Mouse (Mus musculus) heart, postnatal 36 days (tissue): ENCODE data around the gene Mepce. TPM values are rescaled to one million over a fixed set of nuclear protein-coding genes. Genes with fewer than 3 reads are reported as not detected.
"Not testable (repeated sequence)": the region's sequence is repeated elsewhere in the genome, so short reads cannot be mapped to it uniquely, and the experiment has no call there.

ENCODE experiments used
- DNase-seq, 2 experiments: peaks; one replicate each; pipeline ENCODE4 v3.0.0; 2021 to 2022
- intact Hi-C: fragments of 180-260 bp; cut with DNase I; formaldehyde crosslinking; loops from one replicate; pipeline ENCODE4 v1.15.1; 2025
- total RNA-seq, 2 experiments: library from RNA; stranded (reverse); gene quantifications; 2 replicates each; pipeline ENCODE4 v1.2.3; 2021

The Mepce gene
- total RNA-seq, 2 experiments from 2014 or later: 25.6 to 35.3 TPM

DNA sequence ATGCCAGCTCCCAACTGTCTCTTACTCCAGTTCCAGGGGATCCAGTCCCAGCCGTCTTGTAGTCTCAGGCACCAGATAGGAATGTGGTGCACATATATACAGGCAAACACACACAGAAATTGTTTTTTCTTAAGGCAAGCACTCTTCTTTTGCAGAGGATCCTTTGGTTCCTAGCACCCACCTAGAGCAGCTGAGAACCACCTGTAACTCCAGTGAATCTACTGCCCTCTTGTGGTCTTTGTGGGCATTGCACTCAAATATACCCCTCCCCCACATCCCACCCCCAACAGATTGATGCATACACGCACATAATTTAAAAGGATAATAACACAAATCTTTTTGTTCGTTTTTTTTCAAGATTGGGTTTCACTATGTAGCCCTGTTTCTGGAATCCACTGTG lies 21.2 kb downstream of the Mepce start:
- intact Hi-C loops: no loop called here
- no peak for DNase-seq

DNA sequence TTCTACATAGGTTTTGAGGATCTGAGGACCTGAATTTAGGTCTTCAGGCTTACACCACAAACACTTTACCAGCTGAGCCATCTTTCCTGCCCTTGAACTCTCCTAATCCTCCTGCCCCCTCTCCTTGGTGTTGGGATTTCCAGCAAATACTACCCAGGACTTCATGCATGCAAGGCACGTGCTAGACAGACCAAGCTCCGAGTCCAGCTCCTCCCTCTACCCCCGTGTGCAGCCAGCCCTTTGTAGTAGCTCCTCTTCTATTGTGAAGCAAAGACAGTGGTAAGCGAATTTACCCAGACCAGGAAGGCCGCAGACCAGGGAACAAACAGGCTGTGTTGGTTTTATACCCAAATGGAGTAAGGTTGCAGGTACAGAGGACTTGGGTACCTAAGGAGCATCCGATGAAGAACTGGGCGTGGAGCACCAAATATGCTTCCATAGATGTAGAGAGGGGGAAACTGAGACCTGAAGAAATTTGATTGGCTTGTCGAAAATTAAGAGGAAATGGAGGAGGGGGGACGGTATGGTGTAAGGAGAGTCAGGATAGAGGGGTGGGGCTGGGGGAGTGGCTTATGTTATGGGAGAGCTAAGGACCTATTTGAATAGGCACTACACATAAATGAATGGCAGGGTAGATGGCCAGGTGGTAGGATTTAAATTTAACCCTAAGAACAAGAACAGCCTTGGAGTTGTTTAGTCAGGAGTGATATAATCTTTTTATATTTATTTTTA lies 22.7 kb downstream of the Mepce start:
- no peak for DNase-seq
- intact Hi-C loops: loop anchor here (5.0 kb wide), 1 partner anchor 282 kb away; no protein-coding TSS in a partner anchor

DNA sequence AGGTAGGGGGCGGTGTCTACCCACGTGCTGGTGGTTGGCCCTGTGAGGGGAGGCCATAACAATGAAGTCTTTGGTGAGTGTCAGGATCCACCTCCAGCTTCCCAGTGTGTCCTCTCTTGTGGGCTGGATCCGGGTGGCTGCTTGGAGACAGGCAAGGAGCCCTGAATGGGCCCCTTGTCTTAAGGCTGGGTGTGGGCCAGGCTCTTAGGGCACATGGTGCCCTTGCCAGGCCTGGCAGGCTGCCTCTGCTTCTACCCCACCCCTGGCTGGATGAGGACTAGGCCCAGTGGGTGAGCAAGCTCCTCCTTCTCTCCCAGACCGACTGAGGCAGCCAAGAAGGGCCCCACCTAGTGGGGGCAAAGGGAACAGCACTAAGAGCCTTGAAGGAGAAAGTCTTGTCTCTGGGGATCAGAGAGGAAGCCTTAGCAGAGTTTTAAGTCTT lies 27.5 kb downstream of the Mepce start:
- intact Hi-C loops: loop anchor here (1.0 to 5.0 kb wide), 3 partner anchors 103 to 278 kb away; no protein-coding TSS in a partner anchor
- peak; percentile 84 to 87 for DNase-seq

DNA sequence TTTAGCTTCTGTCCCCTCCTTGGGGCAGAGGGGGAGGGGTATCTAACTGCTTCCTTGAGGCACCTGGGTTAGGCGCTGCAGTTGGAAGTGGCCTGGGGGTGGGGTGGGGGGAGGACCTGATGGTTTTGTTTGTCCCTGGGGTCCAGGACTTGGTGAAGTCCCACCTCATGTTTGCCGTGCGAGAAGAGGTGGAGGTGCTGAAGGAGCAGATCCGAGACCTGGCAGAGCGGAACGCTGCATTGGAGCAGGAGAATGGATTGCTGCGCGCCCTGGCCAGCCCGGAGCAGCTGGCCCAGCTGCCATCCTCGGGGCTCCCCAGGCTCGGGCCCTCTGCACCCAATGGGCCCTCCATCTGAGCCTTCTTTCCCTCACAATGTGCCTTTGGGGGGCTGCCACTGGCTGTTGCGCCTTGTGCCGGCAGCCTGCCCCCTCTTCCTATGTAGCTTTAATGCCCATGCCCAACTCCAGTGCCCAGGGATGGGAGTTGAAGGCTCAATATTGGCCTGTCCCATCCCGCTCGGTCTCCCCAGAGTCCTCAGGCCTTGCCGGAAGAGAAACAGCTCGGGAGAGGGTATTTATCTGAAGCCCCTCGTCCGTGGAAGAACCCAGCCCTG lies 28.4 kb downstream of the Mepce start:
- intact Hi-C loops: loop anchor here (5.0 kb wide), 1 partner anchor 172 kb away; no protein-coding TSS in a partner anchor
- DNase-seq: no peak

DNA sequence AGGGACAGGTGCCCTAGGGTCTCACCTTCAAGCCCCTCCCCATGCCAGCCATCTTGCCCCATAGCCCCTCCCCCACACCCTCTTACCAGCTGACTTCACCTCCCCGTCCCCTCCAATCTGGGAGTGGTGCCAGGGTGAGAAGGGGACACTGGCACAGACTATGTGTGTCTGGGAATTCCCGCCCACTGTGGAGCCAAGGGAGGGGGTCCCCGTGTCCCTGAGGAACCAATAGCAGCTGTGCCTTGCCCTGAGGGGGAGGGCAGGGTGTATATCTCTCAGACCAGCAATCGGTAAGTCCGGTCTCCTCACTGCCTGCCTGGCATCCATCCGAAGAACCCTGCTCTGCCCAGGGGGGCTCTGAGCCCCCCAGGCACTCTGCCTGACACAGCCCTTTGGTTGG lies 29.6 kb downstream of the Mepce start:
- DNase-seq: peak; percentile 44 to 47
- intact Hi-C loops: loop anchor here (1.0 to 5.0 kb wide), 3 partner anchors 17 to 171 kb away; partner anchors contain the start of gene Nyap1

DNA sequence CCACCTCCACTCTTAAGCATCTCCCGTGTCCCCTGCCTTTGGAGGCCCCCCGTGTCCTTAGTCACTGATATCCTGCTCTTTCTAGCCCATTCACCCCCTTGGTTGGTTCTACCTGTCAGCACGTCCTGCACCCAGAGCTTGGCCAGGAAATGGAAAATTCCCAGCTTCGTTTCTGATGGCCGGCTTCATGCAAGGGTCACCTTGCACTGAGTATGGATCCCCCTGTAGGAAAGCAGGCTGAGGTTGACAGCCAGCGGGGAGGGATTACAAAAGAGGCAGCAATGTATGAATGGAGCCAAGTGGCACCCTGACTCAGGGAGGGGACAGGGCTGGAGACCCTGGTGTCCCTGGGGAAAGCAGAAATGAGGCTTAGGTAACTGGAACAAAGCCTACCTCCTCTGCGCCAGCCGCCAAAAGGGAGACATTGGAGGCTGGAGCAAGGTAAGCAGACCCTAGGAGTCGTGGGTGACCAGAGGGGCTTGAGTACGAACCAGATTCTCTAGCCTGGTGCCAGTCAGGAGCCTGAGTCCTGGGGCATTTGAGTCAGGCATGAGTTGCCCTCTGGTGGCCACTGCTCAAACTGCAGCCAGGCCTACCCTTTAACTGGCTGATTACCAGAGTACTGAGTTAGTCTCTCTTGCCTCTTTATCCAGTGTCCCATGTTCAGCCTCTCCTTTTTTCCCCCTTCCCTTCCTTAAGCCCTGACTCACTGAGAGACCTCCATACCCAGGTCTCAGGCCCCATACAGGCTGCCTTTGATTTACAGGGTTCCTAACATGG lies 30.4 kb downstream of the Mepce start:
- intact Hi-C loops: loop anchor here (1.0 to 5.0 kb wide), 3 partner anchors 16 to 170 kb away; partner anchors contain the start of gene Nyap1

DNA sequence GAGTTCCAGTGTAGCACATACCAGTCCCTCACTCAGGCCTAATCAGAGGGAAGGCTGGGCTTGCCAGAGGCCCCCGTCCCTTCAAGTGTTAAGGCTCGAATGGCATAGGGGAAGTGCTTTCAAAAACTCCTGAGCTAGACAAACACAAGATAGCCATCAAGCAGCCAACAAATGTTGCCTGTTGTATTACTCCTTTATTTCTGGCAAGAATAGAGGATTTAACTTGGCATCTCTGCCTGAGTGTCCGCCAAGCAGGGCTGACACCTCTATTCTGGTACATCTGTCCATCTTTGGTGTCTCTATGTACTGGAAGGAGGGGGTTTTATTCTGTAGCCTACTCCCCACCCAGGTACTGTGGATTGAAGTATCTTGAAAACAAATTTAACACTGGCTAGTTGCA lies 31.3 kb downstream of the Mepce start:
- no peak for DNase-seq
- intact Hi-C loops: loop anchor here (2.0 to 5.0 kb wide), 2 partner anchors 15 to 169 kb away; partner anchors contain the start of gene Nyap1

More for the DNA sequence above, 30.4 kb downstream of the Mepce start:
- peak; percentile 87 to 91 for DNase-seq

DNA sequence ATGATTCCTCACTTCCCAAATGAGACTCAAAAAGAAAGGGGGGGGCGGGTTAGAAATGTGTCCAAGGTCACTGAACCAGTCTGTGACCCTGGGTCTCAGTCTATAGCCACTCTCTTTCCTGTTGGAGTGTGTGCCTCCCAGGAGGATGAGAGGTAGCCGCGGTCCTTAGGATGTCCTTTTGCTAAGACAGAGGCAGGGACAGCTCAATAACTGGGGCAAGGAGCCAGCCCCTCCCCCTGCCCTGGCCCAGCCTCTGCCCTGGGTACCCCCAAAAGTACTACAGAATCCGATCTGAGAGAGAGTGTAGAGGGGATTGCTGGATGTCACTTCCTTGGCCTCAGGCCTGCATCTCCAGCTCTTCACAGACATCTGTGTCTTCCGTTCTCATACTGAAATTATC lies 32.0 kb downstream of the Mepce start:
- intact Hi-C loops: loop anchor here (5.0 kb wide), 1 partner anchor 168 kb away; no protein-coding TSS in a partner anchor
- DNase-seq: no peak

DNA sequence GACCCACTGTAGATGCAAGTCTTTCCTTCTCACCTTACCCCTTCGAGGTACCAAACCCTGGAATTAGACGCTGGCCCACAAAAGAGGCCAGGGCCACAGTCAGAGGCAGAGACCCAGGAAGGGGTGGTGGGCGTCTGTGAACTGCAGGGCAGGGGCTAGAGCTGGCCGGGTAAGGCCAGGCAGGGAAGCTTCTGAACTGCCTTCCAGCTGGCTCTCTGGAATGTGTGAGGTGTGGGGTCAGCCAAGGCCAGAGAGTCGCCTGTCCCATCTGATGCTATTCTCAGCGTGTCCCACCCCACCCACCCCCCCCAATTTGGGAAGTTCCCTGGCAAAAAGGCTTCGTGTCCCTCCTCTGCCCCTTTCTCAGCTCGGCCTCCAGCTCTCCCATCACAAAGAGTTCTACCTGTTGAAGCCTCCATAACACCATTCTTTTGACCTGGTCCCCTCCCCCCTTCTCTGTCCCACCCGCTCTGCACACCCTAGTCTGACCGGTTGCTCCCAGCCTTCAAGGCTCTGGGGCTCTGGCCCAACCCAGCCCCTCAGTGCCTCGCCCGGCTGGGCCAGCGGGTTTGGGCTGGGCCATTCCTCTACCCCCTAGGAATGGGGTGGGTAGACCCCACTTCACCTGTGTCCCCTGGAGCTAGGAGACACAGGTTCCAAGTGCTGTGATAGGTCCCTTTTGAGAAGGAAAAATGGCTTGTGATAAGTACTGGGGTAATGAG lies 34.2 kb downstream of the Mepce start:
- intact Hi-C loops: no loop called here
- peak; percentile 32 to 40 for DNase-seq

DNA sequence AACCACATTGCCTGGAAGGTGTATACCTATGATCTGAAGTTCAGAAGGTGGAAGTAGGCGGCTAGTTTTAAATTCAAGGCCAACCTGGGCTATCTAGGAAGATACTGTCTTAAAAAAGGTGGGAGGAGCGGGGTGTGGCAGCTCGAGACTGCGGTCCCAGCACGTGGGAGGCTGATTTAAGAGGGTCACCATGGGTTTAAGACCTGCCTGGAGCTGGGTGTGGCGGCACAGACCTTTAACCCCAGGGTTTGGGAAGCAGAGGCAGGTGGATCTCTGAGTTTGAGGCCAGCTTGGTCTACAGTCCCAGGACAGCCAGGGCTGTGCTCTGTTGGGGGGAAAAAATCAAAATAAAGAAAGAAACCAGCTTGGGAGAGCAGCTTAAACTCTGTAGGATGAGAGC lies 35.5 kb downstream of the Mepce start:
- intact Hi-C loops: no loop called here
- DNase-seq: no peak

DNA sequence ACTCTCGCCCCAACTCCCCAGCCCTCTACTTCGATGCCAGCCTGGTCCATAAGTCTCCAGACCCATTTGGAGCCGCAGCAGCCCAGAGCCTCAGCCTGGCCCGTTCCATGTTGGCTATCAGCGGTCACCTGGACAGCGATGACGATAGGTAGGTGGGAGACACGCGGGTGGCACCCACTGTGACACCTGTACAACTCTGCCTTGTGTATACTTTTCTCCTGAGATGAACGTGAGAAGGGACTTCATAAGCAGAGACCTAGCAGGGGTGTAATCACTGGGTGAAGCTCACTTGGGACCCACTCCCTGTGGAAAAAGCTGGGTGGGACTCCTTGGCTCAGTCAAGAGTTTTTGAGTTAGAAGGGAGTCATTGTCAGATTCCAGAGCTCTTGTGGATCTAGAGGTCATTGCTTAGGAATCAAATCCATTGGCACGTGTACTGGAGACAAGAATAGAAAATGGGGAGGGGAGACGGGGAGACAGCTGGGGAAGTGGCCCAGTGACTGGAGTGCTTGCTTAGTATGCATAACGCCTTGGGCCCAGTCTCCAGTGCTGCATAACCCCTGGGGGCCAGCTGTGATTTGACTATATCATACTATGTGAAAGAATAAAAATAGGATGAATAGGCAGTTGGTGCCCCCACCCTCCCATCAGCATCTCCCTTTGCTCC lies 36.1 kb downstream of the Mepce start:
- peak in 1 of 2 experiments; percentile 28 for DNase-seq
- intact Hi-C loops: no loop called here

DNA sequence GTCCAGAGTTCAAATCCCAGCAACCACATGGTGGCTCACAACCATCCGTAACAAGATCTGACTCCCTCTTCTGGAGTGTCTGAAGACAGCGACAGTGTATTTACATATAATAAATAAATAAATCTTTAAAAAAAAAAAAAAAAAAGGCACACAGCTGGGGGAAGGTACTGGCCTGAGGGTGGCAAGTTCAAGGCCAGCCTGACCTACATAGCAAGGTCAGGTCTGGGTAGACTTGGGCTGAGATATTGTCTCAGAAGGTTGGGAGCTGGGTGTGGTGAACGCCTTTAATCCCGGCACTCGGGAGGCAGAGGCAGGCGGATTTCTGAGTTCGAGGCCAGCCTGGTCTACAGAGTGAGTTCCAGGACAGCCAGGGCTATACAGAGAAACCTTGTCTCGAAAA lies 37.2 kb downstream of the Mepce start:
- intact Hi-C loops, DNase-seq: not testable (repeated sequence)

DNA sequence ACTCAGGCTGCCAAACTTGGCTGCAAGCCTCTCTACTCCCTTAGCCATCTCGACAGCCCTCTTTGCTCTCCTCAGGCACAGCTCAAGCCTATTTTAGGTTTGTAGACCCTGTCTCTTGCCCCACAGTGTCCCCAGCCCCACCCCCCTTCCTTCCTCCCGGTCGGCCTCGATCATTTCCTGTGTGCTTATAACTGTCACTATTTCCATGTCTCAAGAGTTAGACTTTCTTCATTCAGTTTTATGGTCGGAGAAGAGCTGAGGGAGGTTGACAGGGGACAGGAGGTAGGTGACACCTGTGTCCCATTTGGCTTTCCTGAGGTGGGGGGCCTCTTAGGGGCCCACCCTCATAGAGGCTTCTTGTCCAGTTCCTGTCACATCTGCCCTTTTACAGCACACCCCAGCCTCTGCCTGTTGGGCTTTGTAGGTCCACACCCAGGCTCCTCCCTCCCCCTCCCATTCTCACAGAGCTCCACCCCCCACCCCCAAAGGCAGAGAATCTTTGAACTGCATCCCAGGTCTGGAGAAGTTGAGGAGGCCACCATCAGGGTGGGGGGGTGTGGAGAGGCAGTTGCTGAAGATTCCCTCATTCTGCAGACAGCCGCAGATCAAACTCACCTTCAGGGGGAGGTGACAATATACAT lies 38.1 kb downstream of the Mepce start:
- peak in 1 of 2 experiments; percentile 34 for DNase-seq
- intact Hi-C loops: no loop called here

DNA sequence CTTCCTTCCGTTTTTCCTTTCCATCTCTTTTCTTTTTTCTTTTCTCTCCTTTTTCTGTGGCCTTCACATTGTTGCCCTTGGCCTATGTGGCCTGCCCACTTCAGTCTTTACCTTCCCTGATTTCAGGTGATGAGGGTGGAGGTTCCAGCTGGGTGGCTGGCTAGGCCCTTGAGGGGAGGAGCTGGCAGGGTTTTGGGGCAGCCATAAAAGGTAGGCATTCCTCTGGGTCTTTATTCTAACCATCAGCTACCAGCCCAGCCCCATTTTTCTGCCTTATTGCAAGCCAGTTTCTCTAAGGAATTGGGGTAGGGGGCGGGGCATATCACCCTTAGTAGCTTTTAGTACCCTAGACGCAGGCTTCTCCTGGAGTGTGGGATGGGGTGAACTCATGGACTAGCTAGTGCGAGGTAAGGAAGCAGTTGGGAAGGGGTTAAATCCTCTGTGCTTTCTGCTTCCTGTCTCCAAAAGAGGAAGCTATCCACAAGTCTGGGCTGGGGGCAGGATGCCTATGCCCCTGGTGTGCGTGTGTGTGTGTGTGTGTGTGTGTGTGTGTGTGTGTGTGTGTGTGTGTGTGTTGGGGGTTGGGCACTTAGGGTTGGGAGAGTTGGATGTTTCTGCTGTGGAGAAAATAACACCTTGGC lies 39.2 kb downstream of the Mepce start:
- intact Hi-C loops: no loop called here
- peak in 1 of 2 experiments; percentile 56 for DNase-seq

DNA sequence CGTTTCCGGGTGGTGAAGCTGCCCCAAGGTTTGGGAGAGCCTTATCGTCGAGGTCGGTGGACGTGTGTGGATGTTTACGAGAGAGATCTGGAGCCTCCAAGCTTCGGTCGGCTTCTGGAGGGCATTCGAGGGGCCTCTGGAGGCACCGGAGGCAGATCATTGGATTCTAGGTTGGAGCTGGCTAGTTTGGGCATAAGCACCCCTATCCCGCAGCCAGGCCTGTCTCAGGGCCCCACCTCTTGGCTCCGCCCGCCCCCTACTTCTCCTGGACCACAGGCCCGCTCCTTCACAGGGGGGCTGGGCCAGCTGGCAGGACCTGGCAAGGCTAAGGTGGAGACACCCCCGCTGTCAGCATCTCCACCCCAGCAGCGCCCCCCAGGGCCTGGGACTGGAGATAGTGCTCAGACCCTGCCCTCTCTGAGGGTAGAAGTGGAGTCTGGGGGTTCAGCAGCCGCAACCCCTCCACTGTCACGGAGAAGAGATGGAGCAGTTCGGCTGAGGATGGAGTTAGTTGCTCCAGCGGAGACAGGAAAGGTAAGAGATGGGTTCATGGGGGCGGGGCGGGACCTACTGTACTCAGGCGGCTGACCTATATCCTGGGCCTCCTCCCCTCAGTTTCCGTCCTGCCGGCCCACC lies 40.0 kb downstream of the Mepce start:
- peak; percentile 61 to 69 for DNase-seq
- intact Hi-C loops: loop anchor here (2.0 kb wide), 1 partner anchor 215 kb away; the partner anchor contains the start of genes Epo and Gnb2

DNA sequence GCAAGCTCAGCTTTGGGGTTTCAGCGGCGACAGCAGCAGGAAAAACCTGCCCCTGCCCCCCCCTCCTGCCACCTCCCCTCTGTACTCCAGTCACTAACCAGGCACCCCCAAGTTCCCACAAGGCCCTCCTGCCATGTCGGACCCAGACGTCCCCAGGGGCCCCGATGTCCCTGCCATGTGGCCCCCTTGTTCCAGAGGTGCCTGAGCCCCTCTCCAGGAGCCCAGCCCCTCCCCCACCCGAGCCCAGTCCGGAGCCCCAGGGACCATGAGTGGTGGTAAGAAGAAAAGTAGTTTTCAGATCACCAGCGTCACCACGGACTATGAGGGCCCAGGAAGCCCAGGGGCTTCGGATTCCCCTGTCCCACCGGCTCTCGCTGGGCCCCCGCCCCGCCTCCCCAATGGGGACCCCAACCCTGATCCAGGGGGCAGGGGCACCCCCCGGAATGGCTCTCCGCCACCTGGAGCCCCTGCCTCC lies 40.6 kb downstream of the Mepce start:
- DNase-seq: peak in 1 of 2 experiments; percentile 54
- intact Hi-C loops: loop anchor here (2.0 kb wide), 1 partner anchor 214 kb away; the partner anchor contains the start of genes Epo and Gnb2

DNA sequence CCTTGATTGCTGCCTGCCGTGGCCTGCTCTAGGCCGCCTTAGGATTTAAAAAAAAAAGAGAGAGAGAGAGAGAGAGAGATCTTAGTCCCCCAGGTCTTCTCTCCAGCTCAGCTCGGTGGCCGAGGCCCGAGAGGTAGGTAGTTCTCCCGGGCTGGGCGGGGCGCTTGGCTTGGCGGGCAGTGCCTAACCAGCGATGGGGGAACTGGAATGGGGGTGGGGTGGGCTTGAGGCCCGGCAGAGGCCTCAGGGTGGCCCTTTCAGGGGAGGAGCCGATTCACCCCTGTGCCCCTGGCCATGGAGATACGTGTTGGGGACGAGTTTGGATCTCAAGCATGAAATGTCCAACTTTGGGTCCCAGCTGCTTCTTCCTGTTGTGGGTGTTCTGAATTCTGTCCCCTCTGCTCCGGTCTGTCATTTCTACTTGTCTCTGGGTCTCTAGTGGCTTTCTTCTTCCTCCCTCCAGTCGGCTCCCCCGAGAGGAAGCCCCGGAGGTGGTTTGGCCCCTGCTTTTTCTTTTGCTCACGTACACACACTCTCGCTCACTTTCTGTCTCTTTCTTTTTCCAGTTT lies 41.1 kb downstream of the Mepce start:
- intact Hi-C loops: loop anchor here (2.0 kb wide), 1 partner anchor 214 kb away; the partner anchor contains the start of genes Epo and Gnb2
- peak; percentile 71 to 78 for DNase-seq
